Mouse (Mus musculus) liver, postnatal 0 days (tissue): ENCODE measurements around the gene Cemip.

ENCODE experiments used
- CTCF ChIP-seq: sonication (generic); IDR thresholded peaks from 2 replicates; pipeline ENCODE4 v1.5.1; 2016; ENCODE audit warnings: antibody characterized with exemption, low read depth
- EP300 ChIP-seq: IDR thresholded peaks from 2 replicates; pipeline ENCODE4 v1.6.1; 2016; ENCODE audit warnings: antibody characterized with exemption, low read depth, mild to moderate bottlenecking

DNA sequence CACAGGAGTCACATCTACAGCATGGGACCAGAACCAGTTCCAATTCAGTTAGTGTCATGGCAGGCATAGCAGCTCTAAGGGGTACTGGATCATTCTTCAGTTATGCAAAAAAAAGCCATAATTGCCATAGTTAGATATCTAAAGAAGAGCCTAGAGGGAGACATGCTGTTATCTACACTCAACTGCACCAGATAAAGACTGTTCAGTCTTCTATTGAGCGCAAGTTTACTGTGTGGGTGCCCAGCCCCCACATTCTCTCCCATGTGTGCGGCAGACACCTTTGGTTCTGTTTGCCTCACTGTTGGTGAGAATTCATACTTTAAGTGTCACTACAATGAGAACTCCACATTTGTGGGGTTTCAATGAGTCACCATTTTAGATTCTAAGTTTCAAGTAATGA lies 85.6 kb downstream of the Cemip start:
- no peak for TF ChIP-seq EP300
- TF ChIP-seq CTCF = no peak
